In genomic region chr4:123584084-123584719, GRCm38 (mm10) we compare ENCODE assay signal across 8 mouse cellular contexts.
DNase-seq lines count a peak whose midpoint lies in the region; ATAC-seq lines count a peak whose summit lies in the region.

No protein-coding gene starts in this region.

- no peaks in the 10 kb centered on the region for H3K27me3 ChIP-seq in forebrain, embryonic 10.5 days (ENCODE audit: poor library complexity, severe bottlenecking)
- no peaks in the 10 kb centered on the region for H3K27me3 ChIP-seq in intestine, embryonic 15.5 days (replicated peaks)

- 0 out of 2 replicates have a peak overlapping the region, but pooled peaks have one; percentile 20 for H3K27ac ChIP-seq in forebrain, embryonic 10.5 days
- H3K27ac ChIP-seq in intestine, embryonic 15.5 days = peak overlapping the region; percentile 4; the same call in 1 of the 2 replicates

- intact Hi-C loops in left cerebral cortex, postnatal 10 days (cut with DNase I) = loop anchor here (2.0 kb wide), 1 partner anchor 49 kb away; no protein-coding TSS in a partner anchor

- ATAC-seq in intestine, embryonic 15.5 days = no peak
- ATAC-seq in monocyte, adult 5-6 weeks (replicated peaks; ENCODE audit: insufficient number of reproducible peaks, low FRiP score, low TSS enrichment, poor library complexity, severe bottlenecking) = peak; percentile 87

- peaks cover 22% of the 10 kb centered on the region for H3K4me1 ChIP-seq in forebrain, embryonic 10.5 days
- H3K4me1 ChIP-seq in intestine, embryonic 15.5 days (replicated peaks) = peaks cover 7% of the 10 kb centered on the region

- H3K4me3 ChIP-seq in forebrain, embryonic 10.5 days = no peak overlapping the region
- H3K4me3 ChIP-seq in intestine, embryonic 15.5 days (replicated peaks) = no peak overlapping the region

- DNase-seq in urinary bladder, postnatal 14 days (ENCODE audit: low spot score) = peak; percentile 34
- DNase-seq in urinary bladder, postnatal 10 days (ENCODE audit: low spot score) = no peak
- DNase-seq in forebrain, embryonic 10.5 days (ENCODE audit: extremely low spot score, low spot score) = no peak
- DNase-seq in left cerebral cortex, postnatal 10 days (ENCODE audit: extremely low spot score in 1 of 2, low spot score in 2 of 2) = no peak
- no peak for DNase-seq in right cerebral cortex, postnatal 36 days (ENCODE audit: low spot score in 2 of 2)
- no peak for DNase-seq in left cerebral cortex, adult 11 months (ENCODE audit: low spot score)

- H3K36me3 ChIP-seq in forebrain, embryonic 10.5 days (replicated peaks) = no peaks in the 10 kb centered on the region
- no peaks in the 10 kb centered on the region for H3K36me3 ChIP-seq in intestine, embryonic 15.5 days

- H3K4me2 ChIP-seq in intestine, embryonic 15.5 days (replicated peaks) = no peak overlapping the region

- no peak overlapping the region for H3K9ac ChIP-seq in intestine, embryonic 15.5 days

- 48% methylated on average over 8 of the region's 8 CpGs for WGBS in forebrain, embryonic 10.5 days
- 32% methylated on average over 8 of the region's 8 CpGs for WGBS in intestine, embryonic 15.5 days

- no peaks in the 10 kb centered on the region for H3K9me3 ChIP-seq in forebrain, embryonic 10.5 days
- no peaks in the 10 kb centered on the region for H3K9me3 ChIP-seq in intestine, embryonic 15.5 days
